Mouse (Mus musculus): Measurements from ENCODE around the gene Lingo3. TPM values are rescaled to one million over a fixed set of nuclear protein-coding genes. Genes with fewer than 3 reads are reported as not detected.
"Not testable (repeated sequence)": the region's sequence is repeated elsewhere in the genome, so short reads cannot be mapped to it uniquely, and the experiment has no call there.

Gene Lingo3
- polyA plus RNA-seq, 1 experiment: not detected

DNA sequence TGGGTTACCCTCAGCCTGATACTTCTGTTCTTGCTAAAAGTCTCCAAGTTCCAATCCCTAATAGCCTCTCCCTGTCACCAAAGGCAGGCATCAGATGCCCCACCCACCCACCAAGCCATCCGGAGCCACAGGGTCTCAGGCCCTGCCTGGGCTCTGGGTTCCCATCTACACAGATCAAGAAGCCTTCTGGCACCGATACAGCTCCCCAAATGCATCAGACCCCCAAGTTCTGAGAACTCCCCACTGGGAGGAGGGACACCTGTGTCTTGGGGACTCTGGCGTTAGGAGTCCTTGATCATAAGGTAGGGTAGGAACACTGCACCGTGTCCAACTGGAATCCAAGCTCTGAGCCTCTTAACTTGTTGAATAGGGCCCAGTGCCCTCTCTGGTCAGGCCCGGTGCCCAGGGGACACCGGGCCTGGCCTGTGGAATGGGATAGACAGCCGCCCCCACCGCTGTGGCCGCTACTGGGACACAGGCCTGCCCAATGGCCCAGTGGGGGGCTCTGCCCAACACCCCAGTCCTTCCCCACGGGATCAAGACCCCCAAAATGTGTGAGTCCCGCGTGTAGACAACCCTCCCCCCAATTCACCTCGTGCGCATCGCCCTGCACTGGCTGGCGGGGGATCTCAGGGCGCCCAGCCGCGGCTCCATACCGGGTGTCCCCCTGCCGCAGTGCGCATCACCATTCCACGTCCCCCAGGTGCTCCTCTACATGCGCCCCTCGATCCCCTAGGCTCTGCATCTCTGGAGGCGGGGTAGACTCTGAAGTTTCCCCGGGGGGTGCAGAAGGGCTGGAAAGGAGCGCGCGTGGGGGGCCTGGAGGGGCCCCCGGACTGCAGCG is 530 bp downstream of the Lingo3 start:
- no peak for DNase-seq (ENCODE audit: low spot score)

DNA sequence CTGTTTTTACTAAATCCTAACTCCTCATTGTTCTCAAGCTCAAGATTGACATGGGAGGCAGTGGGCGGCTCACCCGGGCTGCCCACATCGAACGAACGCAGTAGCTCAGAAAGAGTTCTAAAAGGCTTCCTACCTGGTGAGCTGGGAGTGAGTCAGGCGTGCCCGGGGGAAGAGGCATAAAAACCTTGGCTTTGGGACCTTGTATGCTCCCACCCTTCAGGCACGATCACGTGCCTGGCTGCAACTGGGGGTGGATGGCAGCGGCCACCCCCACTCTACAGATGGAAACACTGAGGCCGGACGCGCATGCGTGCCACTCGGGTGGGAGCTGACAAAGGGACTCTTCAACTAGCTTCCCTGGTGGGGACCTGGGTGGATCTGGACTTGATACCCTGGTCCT is 1.5 kb downstream of the Lingo3 start:
- no peak for DNase-seq (ENCODE audit: low spot score)

DNA sequence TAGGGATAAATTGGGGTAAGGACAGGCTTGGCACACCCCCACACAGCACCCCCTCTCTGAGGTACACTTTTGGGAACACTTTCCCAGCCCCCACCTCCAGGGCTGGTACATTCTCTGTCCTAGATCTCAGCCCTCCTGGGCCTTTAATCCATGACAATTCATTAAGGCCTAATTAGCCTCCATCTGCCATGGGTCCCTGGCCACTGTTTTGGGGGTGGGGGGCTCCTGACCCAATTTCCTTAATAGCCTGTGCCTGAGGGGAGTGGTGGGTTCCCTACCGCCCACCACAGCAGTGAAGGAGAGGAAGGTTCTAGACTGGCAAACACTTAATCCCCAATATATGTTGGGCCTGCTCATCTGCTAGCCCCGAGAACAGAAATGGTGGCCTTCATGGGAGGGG is 2.2 kb downstream of the Lingo3 start:
- no peak for DNase-seq (ENCODE audit: low spot score)

DNA sequence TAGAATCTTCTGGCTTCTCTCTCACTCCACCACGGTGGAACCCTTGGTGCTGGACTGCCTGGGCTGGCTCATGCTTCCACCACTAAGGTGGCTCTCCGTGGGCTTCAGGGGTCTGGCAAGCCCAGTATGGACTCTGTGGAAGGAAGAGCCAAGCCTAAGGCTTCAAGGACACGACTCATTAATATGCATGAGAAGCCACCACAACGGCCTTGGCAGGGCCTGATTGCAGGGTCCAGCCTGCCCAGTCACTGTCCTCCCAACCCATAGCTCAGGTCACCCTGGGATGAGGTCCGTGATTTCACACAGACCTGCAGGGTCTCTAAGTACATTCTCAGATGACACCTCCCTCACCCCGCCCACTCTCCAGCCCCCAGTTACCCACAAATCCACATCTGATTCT is 4.0 kb downstream of the Lingo3 start:
- DNase-seq (ENCODE audit: low spot score): no peak

DNA sequence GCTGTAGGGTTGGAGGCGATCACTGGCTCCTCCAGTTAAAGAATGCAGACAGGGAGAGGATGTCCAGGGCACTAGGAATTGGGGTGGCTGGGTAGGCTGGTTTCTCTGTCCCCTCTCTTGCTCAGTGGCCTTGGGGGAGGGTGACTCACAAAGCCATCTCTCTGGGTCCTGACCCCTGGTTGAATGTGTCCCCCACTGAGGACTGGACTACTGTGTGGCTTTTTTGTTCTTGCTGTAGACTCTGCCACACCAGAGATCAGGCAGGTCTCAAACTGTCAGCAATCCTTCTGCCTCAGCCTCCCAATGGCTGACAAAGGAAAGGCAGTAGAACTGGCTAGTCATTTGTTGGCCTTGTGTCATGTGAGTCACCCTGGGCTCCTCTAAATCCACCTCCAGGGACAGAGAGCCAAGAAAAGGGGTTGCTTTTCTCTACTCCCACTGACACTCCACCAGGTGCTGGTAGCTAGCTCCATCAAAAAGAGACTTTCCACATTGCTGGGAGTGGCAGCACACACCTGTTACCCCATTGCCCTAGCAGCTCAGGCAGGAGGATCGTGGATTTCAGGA is 5.4 kb downstream of the Lingo3 start:
- no peak for DNase-seq (ENCODE audit: low spot score)

DNA sequence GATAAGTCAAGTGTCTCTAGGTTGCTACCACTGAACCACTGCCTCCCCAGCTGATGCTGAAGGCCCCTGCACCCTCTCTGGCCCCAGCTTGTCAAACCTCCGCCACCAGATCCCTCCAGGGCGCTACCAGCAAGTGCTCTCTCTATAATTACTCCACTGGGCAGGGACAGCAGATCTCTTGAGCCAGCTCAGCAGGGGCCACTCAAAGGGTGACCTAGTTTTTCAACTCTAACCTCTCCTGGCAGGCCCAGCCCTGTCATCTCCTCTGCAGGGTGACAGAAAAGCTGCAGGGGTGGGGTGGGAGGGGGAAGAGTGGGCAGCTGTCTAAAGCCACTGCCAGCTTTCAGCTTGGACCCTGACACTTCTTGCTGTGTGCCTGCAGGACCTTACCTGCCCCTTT is 6.0 kb downstream of the Lingo3 start:
- no peak for DNase-seq (ENCODE audit: low spot score)

DNA sequence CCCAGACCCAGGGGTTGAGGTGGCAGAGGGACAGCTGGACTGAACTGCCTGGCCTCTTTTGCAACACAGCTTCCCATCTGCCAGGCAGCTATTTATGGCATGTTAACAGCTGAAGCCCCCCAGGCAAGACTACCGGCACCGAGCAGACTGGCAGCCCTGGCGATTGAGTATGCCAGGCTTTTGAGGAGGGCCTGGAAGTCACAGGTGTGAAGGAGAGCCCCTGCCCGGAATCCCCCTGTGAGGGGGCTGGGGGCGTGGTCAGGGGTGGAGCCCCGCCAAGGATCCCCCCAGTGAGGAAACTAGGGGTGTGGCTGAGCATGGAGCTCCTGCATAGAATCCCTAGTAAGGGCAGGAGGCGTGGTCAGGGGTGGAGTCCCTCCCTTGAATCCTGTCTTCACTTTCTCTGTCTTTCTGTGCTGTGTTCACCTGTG is 6.9 kb downstream of the Lingo3 start:
- no peak for DNase-seq (ENCODE audit: low spot score)

DNA sequence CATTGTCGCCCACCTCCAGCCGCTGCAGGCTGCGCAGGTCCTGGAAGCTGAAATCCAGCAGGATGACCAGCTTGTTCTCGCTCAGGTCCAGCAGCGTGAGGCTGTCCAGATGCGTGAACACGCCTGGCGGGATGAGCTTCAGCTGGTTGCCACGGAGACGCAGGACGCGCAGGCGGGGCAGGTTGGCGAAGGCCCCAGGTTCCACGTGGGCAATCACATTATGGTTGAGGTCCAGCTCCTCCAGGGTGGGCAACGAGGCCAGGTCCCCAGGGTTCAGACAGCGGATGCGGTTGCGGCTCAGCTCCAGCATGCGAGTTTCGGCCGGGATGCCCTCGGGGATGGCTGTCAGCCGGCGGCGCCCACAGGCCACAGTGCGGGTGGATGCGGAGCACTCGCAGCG is 8.2 kb downstream of the Lingo3 start:
- no peak for DNase-seq (ENCODE audit: low spot score)

DNA sequence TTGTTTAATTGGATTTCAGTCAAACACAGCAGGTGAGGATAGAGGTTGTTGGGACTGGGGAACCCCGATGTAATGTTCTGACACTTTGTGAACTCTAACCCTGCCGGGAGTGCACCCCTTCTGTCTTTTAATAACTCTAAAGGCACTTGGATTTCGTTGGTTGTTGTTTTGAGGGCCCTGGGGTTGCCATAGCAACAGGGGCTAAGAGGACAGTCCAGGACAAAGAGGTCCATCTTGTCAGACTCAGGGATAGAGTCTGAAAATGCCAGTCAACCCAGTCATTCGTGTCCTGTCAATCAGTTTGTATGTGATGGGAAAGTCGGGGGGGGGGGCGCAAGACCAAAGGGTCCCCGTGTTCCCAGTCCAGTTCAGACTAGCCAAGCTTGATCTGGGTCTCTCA is 11.0 kb downstream of the Lingo3 start:
- DNase-seq (ENCODE audit: low spot score): no peak

DNA sequence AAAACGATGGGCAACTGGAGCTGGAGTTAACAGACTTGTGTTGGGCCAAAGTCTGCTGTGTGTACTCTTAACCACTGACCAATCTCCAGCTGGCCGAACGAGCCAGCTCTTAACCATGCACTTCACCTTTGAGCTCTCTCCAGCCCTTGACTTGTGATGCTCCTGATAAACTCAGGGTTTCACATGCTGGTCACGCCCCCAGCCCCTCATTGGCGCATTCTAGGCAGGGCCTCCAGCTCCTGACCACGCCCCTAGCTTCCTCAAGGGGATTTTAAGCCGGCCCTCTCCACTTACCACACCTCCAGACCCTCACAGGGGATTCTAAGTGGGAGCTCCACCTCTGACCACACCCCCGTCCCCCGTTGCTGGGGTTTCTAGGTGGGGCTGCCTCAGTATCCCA is 12.7 kb downstream of the Lingo3 start:
- no peak for DNase-seq (ENCODE audit: low spot score)

DNA sequence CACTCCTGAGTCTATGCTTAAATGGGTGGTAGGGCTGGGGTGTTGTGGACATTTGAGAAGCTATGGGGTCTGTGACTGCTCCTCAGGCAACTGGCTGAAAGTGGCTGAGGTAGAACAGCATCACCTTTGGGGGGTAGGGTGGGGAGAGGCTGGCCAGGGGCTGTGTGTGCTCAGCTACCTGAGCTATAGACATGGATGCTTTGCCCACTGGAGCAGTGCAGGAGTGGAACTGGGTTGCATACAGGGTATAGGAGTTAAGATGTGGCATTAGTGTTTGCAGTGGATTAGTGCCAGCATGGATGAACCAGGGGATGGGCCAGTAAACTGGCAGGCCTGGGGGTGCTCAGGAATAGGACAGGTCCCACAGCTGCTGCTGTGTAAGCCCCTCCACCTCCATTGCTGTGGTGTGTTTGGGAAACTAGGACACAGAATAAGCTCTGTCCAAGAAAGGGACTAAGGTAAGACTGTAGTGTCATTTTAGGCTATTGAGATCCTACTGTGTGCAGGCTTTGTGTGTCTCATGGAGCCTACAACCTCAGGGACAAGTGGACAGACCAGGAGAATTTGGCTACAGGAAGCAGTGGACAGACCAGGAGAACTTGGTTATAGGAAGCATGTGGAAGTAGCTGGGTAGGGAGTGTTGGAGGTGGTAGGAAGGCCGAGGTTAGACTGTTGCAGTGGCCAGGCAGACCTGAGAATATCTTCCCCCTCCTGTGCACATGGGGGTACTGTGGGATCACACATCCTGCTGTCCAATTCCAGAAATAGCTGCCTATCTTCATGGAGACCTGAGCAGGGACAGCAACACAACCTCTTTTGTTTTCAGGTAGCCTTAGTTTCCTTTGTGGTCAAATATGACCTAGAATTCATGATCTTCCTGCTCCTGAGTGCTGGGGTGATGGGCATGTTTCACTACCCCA is 14.2 kb downstream of the Lingo3 start:
- DNase-seq (ENCODE audit: low spot score): no peak

DNA sequence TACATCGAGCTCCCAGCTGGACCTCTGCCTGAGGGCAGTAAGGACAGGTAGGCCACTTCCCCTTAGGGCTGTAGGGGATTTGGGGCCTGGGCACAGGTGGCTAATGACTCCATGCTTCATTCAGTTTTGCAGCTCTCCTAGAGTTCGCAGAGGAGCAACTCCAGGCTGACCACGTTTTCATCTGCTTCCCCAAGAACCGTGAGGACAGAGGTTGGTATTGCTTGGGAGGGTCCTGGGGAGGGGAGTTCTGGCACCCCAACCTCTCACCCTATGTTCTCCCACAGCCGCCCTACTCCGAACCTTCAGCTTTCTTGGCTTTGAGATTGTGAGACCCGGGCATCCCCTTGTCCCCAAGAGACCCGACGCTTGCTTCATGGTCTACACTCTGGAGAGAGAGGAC is 15.3 kb downstream of the Lingo3 start:
- DNase-seq (ENCODE audit: low spot score): not testable (repeated sequence)

DNA sequence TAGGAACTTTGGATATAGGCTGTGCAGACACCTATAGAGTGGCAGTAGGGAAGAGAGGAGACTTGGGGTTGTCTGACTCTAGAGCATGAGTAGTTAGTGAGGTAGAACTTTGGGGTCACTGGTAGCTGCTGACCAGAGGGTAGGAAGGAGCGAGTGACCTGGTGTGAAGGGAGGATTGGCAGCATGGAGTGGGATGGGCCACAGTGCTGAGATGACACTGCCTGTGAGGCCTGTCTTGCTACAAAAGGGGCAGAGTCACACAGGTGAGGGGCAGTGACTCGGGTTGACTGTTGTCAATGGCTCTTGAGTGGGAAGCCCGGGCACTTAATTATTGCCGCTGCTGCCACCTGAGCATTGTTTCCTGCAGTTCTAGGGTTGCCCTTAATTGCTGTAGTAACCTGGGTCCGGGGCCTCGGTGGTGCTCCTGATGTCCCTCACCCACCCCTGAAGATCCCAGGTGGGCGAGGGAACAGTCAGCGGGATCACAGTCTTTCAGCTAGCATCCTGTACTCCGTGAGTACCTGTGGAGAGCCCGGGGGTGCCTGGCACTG is 15.9 kb downstream of the Lingo3 start:
- no peak for DNase-seq (ENCODE audit: low spot score)

DNA sequence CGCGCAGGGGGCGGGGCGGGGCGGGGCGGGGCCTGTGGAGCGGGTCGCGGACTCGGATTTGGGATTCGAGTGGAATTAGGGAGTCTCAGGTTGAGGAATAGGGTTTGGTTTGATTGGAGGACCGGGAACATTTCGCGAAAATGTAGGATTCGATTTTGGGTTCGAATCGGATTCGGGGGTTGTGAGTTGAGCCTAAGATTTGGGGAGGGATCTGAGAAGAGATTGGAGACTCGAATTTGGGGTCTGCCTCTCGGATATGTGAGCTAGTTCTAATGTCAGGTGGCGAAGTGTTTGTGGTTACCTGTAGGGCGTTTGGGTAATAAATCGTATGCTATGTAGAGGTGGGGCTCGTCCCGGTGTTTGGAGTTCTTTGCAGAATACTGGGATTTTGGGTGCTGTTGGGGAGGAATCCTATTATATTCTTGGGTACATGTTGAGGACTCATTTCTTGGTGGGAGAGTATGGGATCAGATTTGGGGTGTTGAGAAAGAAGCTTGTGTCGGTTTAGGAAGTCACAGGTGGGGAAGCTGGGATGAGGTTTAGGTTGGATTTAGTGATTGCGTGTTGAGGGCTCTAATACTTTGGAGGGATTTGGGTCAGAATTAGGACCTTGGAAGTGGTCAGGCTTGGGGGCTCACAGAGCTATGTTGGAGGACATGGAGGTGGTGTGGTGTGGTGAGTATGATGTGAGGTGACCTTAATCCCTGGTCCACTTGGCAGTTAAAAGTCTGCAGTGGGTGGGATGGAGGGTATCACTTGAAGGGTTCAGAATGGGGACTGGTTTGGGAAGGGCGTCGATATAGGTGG is 16.6 kb downstream of the Lingo3 start:
- DNase-seq (ENCODE audit: low spot score): no peak

DNA sequence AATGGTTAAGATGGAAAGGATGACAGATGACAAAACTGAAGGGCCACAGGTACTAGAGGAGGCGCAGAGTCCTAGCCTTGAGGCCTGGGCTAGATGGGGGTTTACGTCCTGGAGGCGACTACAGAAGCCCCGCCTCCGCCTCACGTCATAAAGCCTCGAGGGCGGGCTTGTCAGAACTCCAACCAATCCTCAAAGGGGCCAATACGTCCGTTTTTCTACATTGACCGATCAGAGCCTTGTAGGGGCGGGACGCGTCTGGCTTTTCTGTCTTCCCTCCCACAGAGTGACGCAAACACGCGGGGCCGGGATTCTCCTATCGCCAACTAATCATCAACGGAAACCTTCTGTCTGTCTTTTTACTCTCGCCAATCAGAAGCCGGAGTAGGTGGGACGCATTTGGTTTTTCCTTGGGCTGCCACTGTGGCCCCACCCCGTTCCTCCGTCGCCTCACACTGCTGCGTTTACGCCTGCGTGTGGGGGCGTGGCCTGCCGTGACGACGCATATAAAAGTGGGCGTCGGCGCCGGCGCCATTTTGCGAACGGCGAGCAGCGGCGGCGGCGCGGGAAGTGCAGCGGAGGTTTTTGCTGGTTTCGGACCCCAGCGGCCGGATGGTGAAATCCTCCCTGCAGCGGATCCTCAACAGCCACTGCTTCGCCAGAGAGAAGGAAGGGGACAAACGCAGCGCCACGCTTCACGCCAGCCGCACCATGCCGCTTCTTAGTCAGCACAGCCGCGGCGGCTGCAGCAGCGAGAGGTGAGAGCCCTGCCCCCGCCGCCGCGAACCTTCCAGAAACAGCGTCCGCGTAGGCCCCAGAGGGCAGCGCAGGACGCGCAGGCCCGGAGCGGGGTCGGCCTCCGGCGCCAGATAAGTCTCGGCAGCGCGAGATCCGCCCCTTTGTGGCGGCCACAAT is 17.4 kb downstream of the Lingo3 start, which contains the start of gene Oaz1:
Oaz1 (plus strand) TSS at position 506 of the 912 bp plus-strand sequence.
- peak; percentile 91 for DNase-seq (ENCODE audit: low spot score)

DNA sequence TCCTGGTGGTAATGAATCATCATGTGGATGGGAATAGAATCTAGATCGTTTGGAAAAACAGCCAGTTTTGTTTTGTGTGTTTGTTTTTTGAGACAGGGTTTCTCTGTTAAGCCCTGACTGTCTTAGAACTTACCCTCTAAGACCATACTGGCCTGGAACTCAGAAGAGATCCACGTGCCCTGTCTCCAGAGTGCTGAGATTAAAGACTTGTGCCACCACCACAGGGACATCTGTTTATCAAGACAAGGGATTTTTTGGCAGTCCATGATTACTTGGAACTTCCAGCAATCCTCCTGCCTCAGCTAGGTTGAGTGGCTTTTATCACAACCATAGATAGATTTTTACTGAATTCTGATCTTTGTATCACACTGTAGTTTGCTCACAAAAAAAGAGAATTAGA is 19.0 kb downstream of the Lingo3 start:
- no peak for DNase-seq (ENCODE audit: low spot score)

DNA sequence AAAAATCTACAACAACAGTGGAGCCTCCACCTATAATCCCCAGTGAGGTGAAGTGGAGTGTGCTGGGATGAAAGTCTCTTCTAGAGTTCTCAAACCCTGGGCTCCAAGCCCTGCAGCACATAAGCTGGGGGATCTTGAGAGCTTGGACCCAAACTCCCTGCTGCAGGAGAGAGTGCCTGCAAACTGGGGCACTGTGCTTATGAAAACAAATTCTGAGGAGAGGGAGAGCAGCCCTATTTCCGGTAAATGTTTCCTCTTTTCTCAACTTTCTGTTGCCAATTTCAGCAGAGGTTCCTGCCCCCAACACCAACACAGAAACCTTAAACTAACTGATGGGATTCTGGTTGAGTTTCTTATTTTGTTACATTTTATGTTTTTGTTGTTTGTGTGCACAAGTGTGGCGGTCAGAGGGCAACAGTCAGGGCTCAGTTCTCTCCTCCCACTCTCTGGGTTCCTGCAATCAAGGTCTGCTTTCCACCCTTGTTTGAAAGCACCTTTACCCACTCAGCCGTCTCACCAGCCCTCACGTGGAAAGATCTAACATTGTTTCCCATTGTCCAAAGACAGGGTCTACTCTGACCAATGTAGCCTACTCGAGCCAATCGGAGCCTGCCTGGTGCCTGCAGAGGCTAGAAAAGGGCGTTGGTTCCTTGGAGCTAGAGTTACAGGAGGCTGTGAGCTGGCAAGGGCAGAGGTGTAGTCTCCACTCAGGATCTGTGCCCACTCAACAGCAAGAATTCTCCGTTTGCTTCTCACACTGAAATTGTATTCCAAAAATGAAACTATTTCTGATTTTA is 19.8 kb downstream of the Lingo3 start:
- no peak for DNase-seq (ENCODE audit: low spot score)

DNA sequence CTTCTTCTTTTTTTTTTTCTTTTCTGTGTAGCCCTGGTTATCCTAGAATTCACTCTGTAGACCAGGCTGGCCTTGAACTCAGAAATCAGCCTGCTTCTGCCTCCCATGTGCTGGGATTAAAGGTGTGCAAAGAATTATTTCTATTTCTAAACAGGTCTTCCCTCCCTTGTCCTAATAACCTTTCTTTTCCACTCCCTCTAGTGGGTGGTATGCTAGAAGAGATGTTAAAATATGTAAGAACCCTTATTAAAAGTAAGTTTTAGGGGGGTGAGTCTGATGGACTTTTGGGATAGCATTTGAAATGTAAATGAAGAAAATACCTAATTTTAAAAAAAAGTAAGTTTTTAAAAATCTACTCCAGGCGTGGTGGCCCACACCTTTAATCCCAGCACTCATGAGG is 20.5 kb downstream of the Lingo3 start:
- no peak for DNase-seq (ENCODE audit: low spot score)

DNA sequence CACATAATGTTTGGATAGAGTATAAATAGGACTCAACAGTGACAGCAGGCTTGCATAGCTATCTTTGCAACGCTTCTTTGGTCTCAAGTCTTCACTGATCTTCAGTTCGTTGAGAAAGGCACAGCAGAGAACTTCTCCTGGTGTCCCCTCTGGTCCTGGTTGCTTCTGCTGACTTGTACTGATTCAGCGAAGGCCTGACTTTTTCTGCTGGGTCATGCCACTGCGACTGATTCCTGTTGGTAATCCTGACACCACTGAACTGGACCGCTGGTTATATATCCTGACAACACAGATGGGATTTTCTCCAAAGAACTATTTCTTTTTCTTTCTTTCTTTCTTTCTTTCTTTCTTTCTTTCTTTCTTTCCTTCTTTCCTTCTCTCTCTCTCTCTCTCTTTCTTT is 21.3 kb downstream of the Lingo3 start:
- DNase-seq (ENCODE audit: low spot score): no peak
